Mouse (Mus musculus) lung, postnatal 0 days (tissue): ENCODE data around the gene Zfp638. TPM values are rescaled to one million over a fixed set of nuclear protein-coding genes. Genes with fewer than 3 reads are reported as not detected.
"Not testable (repeated sequence)": the region's sequence is repeated elsewhere in the genome, so short reads cannot be mapped to it uniquely, and the experiment has no call there.

Source experiments
- ATAC-seq: fragments of 200-750 bp; cut with Nextera tagmentation; 2 replicates; pipeline ENCODE4 v1.8.0; 2017; ENCODE audit warnings: moderate library complexity
- DNase-seq: peaks from one replicate; pipeline ENCODE4 v3.0.0-alpha.2; 2016; ENCODE audit warnings: low spot score
- H3K27ac ChIP-seq: fragments of 300-500 bp; sonication (generic); 2 replicates; pipeline ENCODE4 v1.5.1; 2014; ENCODE audit warnings: antibody characterized with exemption, mild to moderate bottlenecking, low read length, mixed read lengths
- H3K27me3 ChIP-seq: fragments of 300-500 bp; sonication (generic); replicated peaks from 2 replicates; pipeline ENCODE4 v1.6.1; 2014; ENCODE audit warnings: low read length, mixed read lengths; ENCODE audit not compliant: insufficient read depth
- H3K36me3 ChIP-seq: fragments of 300-500 bp; sonication (generic); 2 replicates; pipeline ENCODE4 v1.6.1; 2014; ENCODE audit warnings: low read length, mixed read lengths; ENCODE audit not compliant: insufficient read depth
- H3K4me1 ChIP-seq: fragments of 300-500 bp; sonication (generic); 2 replicates; pipeline ENCODE4 v1.6.1; 2014; ENCODE audit warnings: antibody characterized with exemption, low read depth, low read length, mixed read lengths; ENCODE audit not compliant: insufficient read depth
- H3K4me2 ChIP-seq: fragments of 300-500 bp; sonication (generic); replicated peaks from 2 replicates; pipeline ENCODE4 v1.6.1; 2014; ENCODE audit warnings: low read depth, mild to moderate bottlenecking, low read length, moderate library complexity, mixed read lengths
- H3K4me3 ChIP-seq: fragments of 300-500 bp; sonication (generic); 2 replicates; pipeline ENCODE4 v1.5.1; 2014; ENCODE audit warnings: low read depth, low read length
- H3K9ac ChIP-seq: fragments of 300-500 bp; sonication (generic); replicated peaks from 2 replicates; pipeline ENCODE4 v1.6.1; 2014; ENCODE audit warnings: low read depth, mild to moderate bottlenecking
- H3K9me3 ChIP-seq: fragments of 300-500 bp; sonication (generic); 2 replicates; pipeline ENCODE4 v1.6.1; 2016; ENCODE audit warnings: low read length, mixed read lengths
- CTCF ChIP-seq: IDR thresholded peaks from 2 replicates; pipeline ENCODE4 v1.5.1; 2016; ENCODE audit warnings: antibody characterized with exemption, mild to moderate bottlenecking
- EP300 ChIP-seq: IDR thresholded peaks from 2 replicates; pipeline ENCODE4 v1.6.1; 2016; ENCODE audit warnings: antibody characterized with exemption, mild to moderate bottlenecking, control low read depth
- WGBS: fragments of 180-500 bp; shearing (Covaris S2); extraction: QIAGEN DNeasy Blood & Tissue Kit; methylation state at CpG from one replicate; pipeline ENCODE4 v1.1.7; 2014; 5-methylcytosine and 5-hydroxymethylcytosine counted together
- polyA plus RNA-seq: library from polyadenylated mRNA; unstranded; fragments of >200 nt; fragmentation: Nextera tagmentation; extraction: Ambion mirVana; gene quantifications from 2 replicates; pipeline ENCODE4 v1.2.1, GENCODE M21; 2015

Zfp638 gene
- polyA plus RNA-seq, 1 experiment from 2014 or later = 26.9 TPM

DNA sequence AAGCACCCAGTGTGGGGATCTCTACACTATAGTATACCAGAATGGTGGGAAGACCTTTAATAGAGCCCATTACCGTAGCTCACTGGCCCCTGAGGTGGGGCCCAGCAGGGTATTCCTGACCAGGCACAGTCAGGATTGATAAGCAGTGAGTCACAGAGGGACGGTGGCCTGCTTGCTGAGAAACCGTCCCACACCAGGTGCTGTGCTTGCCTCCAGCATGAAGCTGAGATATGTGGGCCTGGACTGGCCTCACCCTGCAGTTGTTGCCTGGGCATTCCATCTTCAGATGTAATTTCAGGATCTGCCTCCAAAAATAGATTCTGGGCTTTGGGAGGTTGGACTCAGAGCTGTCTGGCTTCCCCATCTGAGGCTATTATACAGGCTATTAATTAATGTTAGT lies 155.1 kb downstream of the Zfp638 start:
- Histone ChIP-seq H3K4me3 (no peak overlapping the region), H3K4me2 (no peak overlapping the region), H3K27me3 (peaks cover 2% of the 10 kb centered on the region; the same call in 1 of the 2 replicates), H3K36me3 (no peaks in the 10 kb centered on the region), H3K9me3 (no peaks in the 10 kb centered on the region), H3K4me1 (no peaks in the 10 kb centered on the region), H3K9ac (no peak overlapping the region), H3K27ac (no peak overlapping the region)
- 67% methylated on average over 3 of the region's 3 CpGs for WGBS
- ATAC-seq (no peak), DNase-seq (no peak)
- TF ChIP-seq CTCF = no peak
- no peak for TF ChIP-seq EP300

DNA sequence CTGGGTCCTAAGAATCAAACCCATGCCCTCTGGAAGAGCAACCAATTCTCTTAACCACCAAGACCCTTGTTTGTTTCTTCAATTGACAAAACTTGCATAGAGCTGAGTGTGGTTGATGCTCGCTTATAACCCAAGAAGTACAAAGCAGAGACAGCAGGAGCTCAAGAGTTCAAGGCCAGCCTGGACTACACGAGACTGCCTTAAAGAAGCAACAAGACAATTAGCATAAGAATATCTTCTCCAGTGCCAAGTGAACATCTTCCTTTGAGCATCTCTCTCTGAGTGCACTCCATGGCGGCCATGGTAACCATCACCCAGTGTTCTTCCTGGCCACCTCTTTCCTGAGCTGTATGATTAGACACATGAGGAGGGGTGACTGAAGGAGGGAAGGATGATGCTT lies 158.7 kb downstream of the Zfp638 start:
- no peak overlapping the region for H3K4me2 ChIP-seq
- H3K27ac ChIP-seq = no peak overlapping the region
- no peak for TF ChIP-seq EP300
- TF ChIP-seq CTCF = no peak
- no peaks in the 10 kb centered on the region for H3K36me3 ChIP-seq
- no peak overlapping the region for H3K4me3 ChIP-seq
- no peak overlapping the region for H3K9ac ChIP-seq
- no peaks in the 10 kb centered on the region for H3K9me3 ChIP-seq
- DNase-seq = no peak
- 82% methylated on average over 3 of the region's 3 CpGs for WGBS
- H3K27me3 ChIP-seq = 0 out of 2 replicates have a peak, but pooled peaks cover 2% of the 10 kb centered on the region
- no peaks in the 10 kb centered on the region for H3K4me1 ChIP-seq
- ATAC-seq = no peak

DNA sequence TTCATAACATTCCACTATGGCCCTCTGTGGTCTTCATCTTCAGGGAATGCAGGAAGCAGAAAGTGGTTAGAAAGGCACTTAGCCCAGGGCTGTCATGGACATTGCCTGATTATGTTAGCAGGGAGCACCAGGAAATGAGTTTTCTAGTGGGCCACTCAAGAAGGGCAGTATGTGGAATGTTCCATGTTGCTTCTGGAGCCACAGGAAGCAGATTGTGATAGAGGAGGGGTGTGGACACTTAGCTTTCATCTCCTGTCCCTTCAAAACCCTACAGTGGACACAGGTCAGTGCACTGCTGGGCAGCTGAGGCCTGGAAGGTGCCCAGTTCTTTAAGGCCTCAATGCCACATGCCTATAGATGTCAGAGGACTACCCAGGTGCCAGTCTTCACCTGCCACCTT lies 161.9 kb downstream of the Zfp638 start:
- no peaks in the 10 kb centered on the region for H3K4me1 ChIP-seq
- H3K36me3 ChIP-seq = no peaks in the 10 kb centered on the region
- no peak overlapping the region for H3K4me3 ChIP-seq
- H3K9me3 ChIP-seq = no peaks in the 10 kb centered on the region
- ATAC-seq (peak; percentile 35; the same call in 1 of the 2 replicates), DNase-seq (no peak)
- no peak overlapping the region for H3K9ac ChIP-seq
- no peaks in the 10 kb centered on the region for H3K27me3 ChIP-seq
- H3K4me2 ChIP-seq = no peak overlapping the region
- no peak for TF ChIP-seq CTCF
- TF ChIP-seq EP300 = no peak
- no peak overlapping the region for H3K27ac ChIP-seq

DNA sequence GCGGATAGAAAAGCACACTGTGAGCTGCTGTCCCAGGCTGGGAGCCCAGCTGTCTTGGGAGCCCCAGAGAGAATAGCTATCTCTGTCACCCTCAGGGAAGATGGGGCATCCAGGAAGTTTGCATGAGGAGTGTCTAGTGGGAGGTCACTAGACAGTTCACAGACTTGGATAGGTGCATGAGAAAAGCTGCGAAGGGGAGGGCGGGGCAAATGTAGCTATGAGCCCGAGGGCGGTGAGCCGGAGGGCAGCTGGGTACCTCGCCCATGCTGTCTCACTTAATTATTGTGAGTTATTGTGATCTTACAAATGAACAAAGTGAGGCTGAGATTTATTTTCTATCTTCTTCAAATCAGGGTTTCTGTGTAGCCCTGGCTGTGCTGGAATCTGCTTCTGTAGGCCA lies 162.9 kb downstream of the Zfp638 start:
- Histone ChIP-seq H3K9me3 (no peaks in the 10 kb centered on the region), H3K4me3 (no peak overlapping the region), H3K27ac (no peak overlapping the region), H3K9ac (no peak overlapping the region), H3K36me3 (no peaks in the 10 kb centered on the region), H3K27me3 (no peaks in the 10 kb centered on the region), H3K4me1 (no peaks in the 10 kb centered on the region), H3K4me2 (no peak overlapping the region)
- no peak for DNase-seq
- WGBS = 89% methylated on average over 7 of the region's 7 CpGs
- no peak for ATAC-seq
- TF ChIP-seq CTCF = no peak
- no peak for TF ChIP-seq EP300

DNA sequence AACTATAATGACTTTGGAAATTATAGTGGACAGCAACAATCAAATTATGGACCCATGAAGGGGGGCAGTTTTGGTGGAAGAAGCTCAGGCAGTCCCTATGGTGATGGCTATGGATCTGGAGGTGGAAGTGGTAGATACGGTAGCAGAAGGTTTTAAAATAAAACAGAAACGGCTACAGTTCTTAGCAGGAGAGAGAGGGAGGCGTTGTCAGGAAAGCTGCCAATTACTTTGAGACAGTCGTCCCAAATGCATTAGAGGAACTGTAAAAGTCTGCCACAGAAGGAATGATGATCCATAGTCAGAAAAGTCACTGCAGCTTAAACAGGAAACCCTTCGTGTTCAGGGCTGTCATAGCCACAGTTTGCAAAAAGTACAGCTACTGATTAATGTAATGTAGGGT lies 165.6 kb downstream of the Zfp638 start:
- H3K27ac ChIP-seq, H3K9me3 ChIP-seq, H3K27me3 ChIP-seq, H3K36me3 ChIP-seq, DNase-seq, H3K9ac ChIP-seq, H3K4me1 ChIP-seq, H3K4me2 ChIP-seq, ATAC-seq, H3K4me3 ChIP-seq: not testable (repeated sequence)
- 32% methylated on average over 5 of the region's 5 CpGs for WGBS

Other genes starting within 250 kb of the Zfp638 start
- not detected in 2 replicates for gene Clec4f, start 210.9 kb upstream of the Zfp638 start, polyA plus RNA-seq
- not detected in 2 replicates for gene Cd207, start 189.3 kb upstream of the Zfp638 start, polyA plus RNA-seq
- gene Vax2, start 155.8 kb upstream of the Zfp638 start, polyA plus RNA-seq = not detected in 2 replicates
- 0.56 and 0.64 TPM in 2 replicates for gene Atp6v1b1, start 124.1 kb upstream of the Zfp638 start, polyA plus RNA-seq
- gene Ankrd53, start 104.5 kb upstream of the Zfp638 start, polyA plus RNA-seq = 0.12 TPM in 1 of 2 replicates, not detected in the other
- gene Tex261, start 91.3 kb upstream of the Zfp638 start, polyA plus RNA-seq = 89.8 and 101 TPM in 2 replicates
- gene Nagk, start 72.1 kb upstream of the Zfp638 start, polyA plus RNA-seq = 69.4 and 79.9 TPM in 2 replicates
- gene Paip2b, start 35.4 kb upstream of the Zfp638 start, polyA plus RNA-seq = 8.6 and 8.8 TPM in 2 replicates
- 6.3 and 6.6 TPM in 2 replicates for gene Dysf, start 141.5 kb downstream of the Zfp638 start, polyA plus RNA-seq